Mouse (Mus musculus): ENCODE results near the gene Hax1. TPM values are rescaled to one million over a fixed set of nuclear protein-coding genes. Genes with fewer than 3 reads are reported as not detected.

Gene Hax1
- total RNA-seq, 2 experiments from 2014 or later, result 97.6 to 106 TPM

DNA sequence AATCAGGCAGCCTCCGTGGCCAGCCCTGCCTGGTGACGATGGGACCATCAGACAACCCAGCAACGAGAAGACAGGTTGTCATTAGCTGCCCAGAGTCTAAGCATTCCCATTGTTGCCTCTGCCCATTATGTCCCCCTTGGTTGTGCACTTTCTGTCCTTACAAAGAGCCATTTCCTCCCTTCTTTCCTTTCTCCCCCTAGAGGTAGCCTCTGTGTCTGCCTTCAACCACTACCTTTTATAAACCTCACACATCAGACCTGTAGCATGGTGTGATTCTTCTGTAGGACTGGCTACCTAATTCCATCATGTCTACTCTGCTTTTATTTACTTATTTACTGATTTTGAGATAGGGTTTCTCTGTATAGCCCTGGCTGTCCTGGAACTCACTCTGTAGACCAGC lies 11.4 kb downstream of the Hax1 start:
- Histone ChIP-seq H3K4me3 (no peak overlapping the region), H3K27ac (no peak overlapping the region)
- TF ChIP-seq CTCF (IDR thresholded peaks at IDR 0.05), result peak; percentile 3
- intact Hi-C loops (cut with DNase I), result no loop called here
- DNase-seq (ENCODE audit: extremely low spot score in 1 of 2, low spot score in 2 of 2), result no peak

DNA sequence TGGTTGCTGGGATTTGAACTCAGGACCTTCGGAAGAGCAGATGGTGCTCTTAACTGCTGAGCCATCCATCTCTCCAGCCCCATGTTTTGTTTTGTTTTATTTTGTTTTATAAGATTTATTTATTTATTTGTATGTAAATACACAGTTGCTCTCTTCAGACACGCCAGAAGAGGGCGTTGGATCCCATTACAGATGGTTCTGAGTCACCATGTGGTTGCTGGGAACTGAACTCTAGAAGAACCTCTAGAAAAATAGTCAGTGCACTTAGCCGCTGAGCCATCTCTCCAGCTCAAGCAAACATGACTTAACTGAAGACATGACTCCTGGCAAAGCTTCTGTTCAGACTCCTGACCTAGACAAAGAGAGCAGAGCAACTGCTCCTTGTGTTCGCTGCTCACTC lies 16.2 kb downstream of the Hax1 start:
- no peak overlapping the region for H3K4me3 ChIP-seq
- intact Hi-C loops (cut with DNase I), result no loop called here

DNA sequence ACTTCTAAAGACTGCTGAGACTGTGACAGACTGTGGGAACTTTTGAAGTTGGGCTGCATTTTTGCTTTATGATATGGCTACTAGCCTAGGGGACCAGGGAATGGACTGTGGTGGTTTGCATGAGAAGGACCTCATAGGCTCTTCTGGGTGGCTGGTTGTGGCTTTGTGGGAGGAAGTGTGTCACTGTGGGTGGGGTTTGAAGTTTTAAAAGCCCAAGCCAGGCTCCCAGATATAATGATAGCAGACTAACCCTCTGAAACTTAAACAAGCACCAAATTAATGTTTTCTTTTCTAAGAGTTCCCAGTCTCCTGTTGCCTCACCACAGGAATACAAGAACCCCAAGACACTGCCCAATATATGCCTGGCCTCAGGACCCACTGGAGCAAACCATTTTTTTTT lies 21.7 kb downstream of the Hax1 start:
- TF ChIP-seq CTCF (IDR thresholded peaks at IDR 0.05), result no peak
- no peak for DNase-seq (ENCODE audit: extremely low spot score in 1 of 2, low spot score in 2 of 2)
- H3K27ac ChIP-seq, result no peak overlapping the region
- intact Hi-C loops (cut with DNase I), result no loop called here
- H3K4me3 ChIP-seq, result no peak overlapping the region

More for the DNA sequence above, 16.2 kb downstream of the Hax1 start:
- no peak for TF ChIP-seq CTCF (IDR thresholded peaks at IDR 0.05)
- no peak overlapping the region for H3K27ac ChIP-seq
- no peak for DNase-seq (ENCODE audit: extremely low spot score in 1 of 2, low spot score in 2 of 2)

DNA sequence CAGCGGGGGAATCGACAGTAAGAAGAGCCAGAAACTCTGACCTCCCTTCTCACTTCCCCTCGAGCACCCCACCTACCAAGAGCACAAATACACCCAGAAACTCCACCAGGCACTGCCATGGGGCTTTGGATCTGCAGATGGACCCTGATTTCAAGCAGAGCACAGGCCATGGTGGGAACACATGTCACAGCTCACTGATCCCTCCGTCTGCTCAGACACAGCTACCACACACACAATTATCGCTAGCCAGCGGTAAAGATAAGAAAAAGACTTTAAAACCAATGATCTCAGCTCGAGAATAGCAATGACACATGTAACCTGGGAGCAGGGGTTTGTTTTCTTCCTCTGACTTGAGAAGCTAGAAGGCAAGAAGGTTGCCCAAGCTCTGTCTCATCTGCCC lies 30.1 kb downstream of the Hax1 start:
- no peak for TF ChIP-seq CTCF (IDR thresholded peaks at IDR 0.05)
- H3K4me3 ChIP-seq, result no peak overlapping the region
- intact Hi-C loops (cut with DNase I), result no loop called here
- DNase-seq (ENCODE audit: extremely low spot score in 1 of 2, low spot score in 2 of 2), result no peak
- H3K27ac ChIP-seq, result no peak overlapping the region

DNA sequence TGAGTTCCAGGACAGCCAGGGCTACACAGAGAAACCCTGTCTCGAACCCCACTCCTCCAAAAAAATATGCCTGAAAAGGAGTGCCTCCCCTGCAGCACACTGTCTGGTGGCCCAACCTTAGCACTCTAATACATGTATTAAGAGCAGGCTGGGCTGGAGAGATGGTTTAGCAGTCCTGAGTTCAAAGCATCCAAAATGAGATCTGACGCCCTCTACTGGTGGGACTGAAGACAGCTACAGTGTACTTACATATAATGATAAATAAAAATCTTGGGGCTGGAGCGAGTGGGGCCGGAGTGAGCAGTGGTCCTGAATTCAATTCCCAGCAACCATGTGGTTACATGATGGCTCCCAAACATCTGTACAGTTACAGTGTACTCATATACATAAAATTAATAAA lies 31.6 kb downstream of the Hax1 start:
- Histone ChIP-seq H3K4me3 (no peak overlapping the region), H3K27ac (no peak overlapping the region)
- no peak for DNase-seq (ENCODE audit: extremely low spot score in 1 of 2, low spot score in 2 of 2)
- TF ChIP-seq CTCF (IDR thresholded peaks at IDR 0.05), result peak; percentile 53
- intact Hi-C loops (cut with DNase I), result no loop called here

- H3K27ac ChIP-seq, result no peak overlapping the region
- no peak overlapping the region for H3K4me3 ChIP-seq
- no peak for TF ChIP-seq CTCF (IDR thresholded peaks at IDR 0.05)
- DNase-seq (ENCODE audit: extremely low spot score in 1 of 2, low spot score in 2 of 2), result no peak
- intact Hi-C loops (cut with DNase I), result no loop called here
Observed at GRCm38 (mm10) chr3:89965972-89966371, 32.6 kb downstream of the Hax1 start.

DNA sequence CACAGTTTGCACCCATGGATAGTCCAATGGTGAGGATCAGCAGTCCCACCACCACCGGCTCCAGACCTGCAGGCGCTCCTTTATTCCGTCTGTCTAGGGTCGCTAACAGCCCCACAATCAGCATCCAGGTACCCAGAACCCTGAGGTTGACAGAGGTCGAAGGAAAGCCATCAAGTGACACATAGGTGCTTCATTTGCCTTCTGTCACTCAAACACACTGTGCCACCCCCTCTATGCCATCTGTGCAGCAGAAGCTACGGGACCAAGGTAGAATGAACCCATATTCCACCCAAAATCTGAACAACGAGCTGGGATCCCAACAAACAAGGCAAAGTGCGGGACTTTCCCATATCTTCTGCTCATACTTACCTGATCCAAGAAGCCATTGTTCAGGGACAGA lies 33.0 kb downstream of the Hax1 start:
- intact Hi-C loops (cut with DNase I), result no loop called here
- TF ChIP-seq CTCF (IDR thresholded peaks at IDR 0.05), result no peak

DNA sequence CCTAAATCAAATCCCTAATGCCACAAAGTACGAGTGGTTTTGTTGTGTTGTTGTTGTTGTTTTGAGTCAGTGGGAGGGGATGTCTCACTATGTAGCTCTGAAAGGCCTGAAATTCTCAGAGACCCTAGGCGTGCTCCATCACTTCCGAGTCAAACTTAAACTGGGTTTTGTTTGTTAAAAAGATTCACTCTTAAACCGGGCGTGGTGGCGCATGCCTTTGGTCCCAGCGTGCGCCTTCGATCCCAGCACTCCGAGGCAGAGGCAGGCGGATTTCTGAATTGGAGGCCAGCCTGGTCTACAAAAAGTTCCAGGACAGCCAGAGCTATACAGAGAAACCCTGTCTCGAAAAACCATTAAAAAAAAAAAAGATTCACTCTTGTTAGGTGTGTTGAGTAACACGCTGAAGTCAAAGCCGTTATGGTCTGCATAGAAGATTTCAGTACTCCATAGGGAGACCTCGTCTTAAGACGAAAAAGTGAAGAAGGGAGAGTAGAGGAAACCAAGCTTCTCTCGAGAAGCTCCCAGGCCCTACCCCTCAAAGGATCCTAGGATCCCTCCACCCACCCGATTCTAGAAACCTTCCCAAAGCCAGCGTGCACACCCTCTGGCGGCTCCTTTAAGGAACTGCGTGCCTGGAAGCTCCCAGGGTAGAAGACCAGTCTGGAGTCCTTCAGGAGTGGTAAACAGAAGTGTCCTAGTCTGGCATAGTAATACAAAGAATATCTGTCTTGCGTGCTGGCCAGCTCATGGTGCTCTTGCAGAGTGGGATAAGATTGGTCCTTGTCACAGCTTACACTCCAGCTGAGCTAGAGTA lies 34.4 kb downstream of the Hax1 start:
- peak; percentile 69 to 71 for DNase-seq (ENCODE audit: extremely low spot score in 1 of 2, low spot score in 2 of 2)
- TF ChIP-seq CTCF (IDR thresholded peaks at IDR 0.05), result peak; percentile 95
- intact Hi-C loops (cut with DNase I), result loop anchor here (2.0 kb wide), 1 partner anchor 35 kb away; the partner anchor contains the start of gene Hax1

More for the DNA sequence above, 33.0 kb downstream of the Hax1 start:
- no peak overlapping the region for H3K4me3 ChIP-seq
- DNase-seq (ENCODE audit: extremely low spot score in 1 of 2, low spot score in 2 of 2), result no peak
- no peak overlapping the region for H3K27ac ChIP-seq

DNA sequence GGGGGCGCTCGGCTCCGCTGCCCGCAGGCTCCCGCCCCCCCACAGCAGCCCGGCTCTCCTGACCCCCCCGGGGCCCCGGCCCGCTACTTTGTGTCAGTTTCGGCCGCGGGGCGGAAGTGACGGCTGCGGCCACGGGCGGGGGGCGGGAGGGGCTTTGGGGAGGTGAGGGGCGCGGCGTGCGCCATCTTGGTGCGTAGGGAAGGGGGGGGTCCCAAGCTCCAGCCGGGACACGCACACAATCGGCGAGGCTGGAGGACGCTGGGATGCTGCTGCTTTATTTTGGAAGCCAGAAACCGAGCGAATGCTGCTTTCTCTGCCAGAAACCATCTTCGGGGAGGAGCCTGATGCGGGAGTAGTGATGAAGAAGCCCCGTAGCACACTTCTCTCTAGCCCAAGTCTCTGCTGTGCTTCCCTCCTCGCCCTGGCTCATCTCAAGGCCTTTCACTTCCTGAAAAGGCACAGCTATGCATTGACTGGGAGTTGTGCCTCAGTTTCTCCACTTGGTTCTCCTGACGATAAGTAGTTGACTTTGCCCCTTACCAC lies 35.3 kb downstream of the Hax1 start, which contains the start of gene Atp8b2:
Gene Atp8b2 (minus strand): TSS at position 288 of the 543 bp plus-strand sequence.
- Histone ChIP-seq H3K4me3 (peak within 1 kb of the TSS; percentile 56), H3K27ac (peak within 1 kb of the TSS; percentile 86)
- DNase-seq (ENCODE audit: extremely low spot score in 1 of 2, low spot score in 2 of 2), result peak; percentile 48 to 67
- no peak for TF ChIP-seq CTCF (IDR thresholded peaks at IDR 0.05)
- intact Hi-C loops (cut with DNase I), result loop anchor here (2.0 kb wide), 1 partner anchor 36 kb away; the partner anchor contains the start of gene Hax1

More for the DNA sequence above, 34.4 kb downstream of the Hax1 start:
- Histone ChIP-seq H3K4me3 (peak overlapping the region; percentile 56), H3K27ac (peak overlapping the region; percentile 86)

DNA sequence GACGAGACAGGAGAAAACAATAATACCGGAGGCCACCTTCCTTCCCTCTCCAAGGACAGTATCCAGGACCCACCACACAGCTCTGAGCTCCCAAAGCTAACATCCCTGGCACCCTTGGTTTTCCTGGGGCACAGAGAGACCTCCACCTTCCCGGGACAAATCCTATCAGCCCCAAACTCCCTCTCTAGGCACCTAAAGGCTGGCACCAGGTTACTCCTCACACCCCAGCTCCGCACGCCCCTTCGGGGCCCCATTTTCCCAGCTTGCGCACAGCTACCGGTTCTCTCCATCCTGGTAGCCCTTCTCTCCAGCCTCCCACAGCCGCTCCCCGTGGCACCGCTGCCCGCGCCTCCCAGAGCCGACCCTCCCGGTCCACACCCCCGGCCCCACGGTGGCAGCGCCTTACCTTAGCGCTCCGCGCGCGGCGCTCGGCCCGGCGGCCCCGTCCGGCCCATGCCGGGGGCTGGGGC lies 35.8 kb downstream of the Hax1 start:
- H3K27ac ChIP-seq, result peak overlapping the region; percentile 86
- TF ChIP-seq CTCF (IDR thresholded peaks at IDR 0.05), result no peak
- DNase-seq (ENCODE audit: extremely low spot score in 1 of 2, low spot score in 2 of 2), result peak in 1 of 2 experiments; percentile 50
- intact Hi-C loops (cut with DNase I), result loop anchor here (2.0 kb wide), 1 partner anchor 36 kb away; the partner anchor contains the start of gene Hax1
- peak overlapping the region; percentile 56 for H3K4me3 ChIP-seq

DNA sequence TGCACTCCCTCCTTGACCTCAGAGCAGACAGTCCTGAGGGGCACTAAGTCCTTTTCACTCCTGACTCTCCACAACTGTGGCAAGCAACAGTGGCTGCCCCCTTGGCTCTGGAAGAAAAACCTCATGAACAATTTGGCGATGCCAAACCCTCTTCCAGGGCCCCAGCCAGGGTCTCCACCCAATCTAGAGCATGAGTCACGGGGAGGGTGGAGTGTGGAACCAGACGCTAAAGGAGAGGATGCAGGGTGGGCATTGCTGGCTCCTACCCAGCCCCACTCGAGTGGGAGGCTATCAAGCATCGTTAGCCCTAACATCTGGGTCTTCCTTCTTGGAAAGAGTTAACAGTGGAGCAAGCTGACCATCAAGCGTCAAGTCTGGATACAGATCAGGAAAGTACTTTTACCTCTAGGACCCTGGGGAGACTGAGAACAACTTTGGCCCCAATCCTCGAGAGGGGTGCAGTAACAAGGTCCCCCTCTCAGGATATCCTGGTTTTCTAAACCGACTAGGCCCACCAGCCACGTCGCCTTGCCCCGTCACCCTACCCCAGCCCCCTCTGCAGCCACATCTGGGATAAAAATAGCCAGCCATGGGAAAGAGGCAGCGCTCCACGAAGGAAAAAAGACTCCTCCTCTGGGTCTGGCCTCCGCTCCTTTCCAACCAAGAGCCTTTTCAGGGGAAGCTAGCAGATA lies 36.4 kb downstream of the Hax1 start:
- no peak for TF ChIP-seq CTCF (IDR thresholded peaks at IDR 0.05)
- Histone ChIP-seq H3K4me3 (peak overlapping the region; percentile 56), H3K27ac (peak overlapping the region; percentile 86)
- intact Hi-C loops (cut with DNase I), result loop anchor here (2.0 kb wide), 1 partner anchor 37 kb away; the partner anchor contains the start of gene Hax1
- no peak for DNase-seq (ENCODE audit: extremely low spot score in 1 of 2, low spot score in 2 of 2)
